In genomic region chrX:99130059-99130458, GRCm38 (mm10) we compare ENCODE assay signal across 8 mouse cellular contexts. TPM values are rescaled to one million over a fixed set of nuclear protein-coding genes. Genes with fewer than 3 reads are reported as not detected.
DNase-seq lines count a peak whose midpoint lies in the region; ATAC-seq lines count a peak whose summit lies in the region.

No protein-coding gene starts in this region.

- DNase-seq in cerebellum, adult 11 months, result peak; percentile 47
- peak; percentile 73 for DNase-seq in urinary bladder, postnatal 25 days (ENCODE audit: low spot score)
- no peak for DNase-seq in urinary bladder, postnatal 10 days (ENCODE audit: low spot score)
- DNase-seq in embryonic facial prominence, embryonic 10.5 days (ENCODE audit: low spot score), result peak; percentile 61
- peak; percentile 64 for DNase-seq in induced T-regulatory cell, adult 2 months (ENCODE audit: low read depth)
- DNase-seq in lung, postnatal 10 days, result peak; percentile 80
- peak; percentile 33 for DNase-seq in right cerebral cortex, postnatal 25 days

- H3K36me3 ChIP-seq in embryonic facial prominence, embryonic 10.5 days (replicated peaks), result no peaks in the 10 kb centered on the region

- WGBS in embryonic facial prominence, embryonic 10.5 days, result 33% methylated on average over 3 of the region's 3 CpGs

- H3K27me3 ChIP-seq in embryonic facial prominence, embryonic 10.5 days (replicated peaks; ENCODE audit: low read depth, poor library complexity, severe bottlenecking), result peaks cover 81% of the 10 kb centered on the region

- H3K4me1 ChIP-seq in embryonic facial prominence, embryonic 10.5 days, result peaks cover 4% of the 10 kb centered on the region

- no peak overlapping the region for H3K4me3 ChIP-seq in embryonic facial prominence, embryonic 10.5 days

- H3K9me3 ChIP-seq in embryonic facial prominence, embryonic 10.5 days, result no peaks in the 10 kb centered on the region

- no peak overlapping the region for H3K27ac ChIP-seq in embryonic facial prominence, embryonic 10.5 days (replicated peaks)

- ATAC-seq in cerebellum, adult (ENCODE audit: insufficient number of reproducible peaks, low FRiP score, low TSS enrichment), result no peak

RNA-seq across cellular contexts. Expression of gene Efnb1, which starts 5.9 kb away (rescaled TPM):
- 30.2 and 33.8 TPM in 2 replicates for polyA plus RNA-seq in embryonic facial prominence, embryonic 10.5 days (2016; fragmentation: Nextera tagmentation; extraction: Ambion mirVana)
